Mouse (Mus musculus): ENCODE results near the gene Nynrin.

Gene Nynrin

DNA sequence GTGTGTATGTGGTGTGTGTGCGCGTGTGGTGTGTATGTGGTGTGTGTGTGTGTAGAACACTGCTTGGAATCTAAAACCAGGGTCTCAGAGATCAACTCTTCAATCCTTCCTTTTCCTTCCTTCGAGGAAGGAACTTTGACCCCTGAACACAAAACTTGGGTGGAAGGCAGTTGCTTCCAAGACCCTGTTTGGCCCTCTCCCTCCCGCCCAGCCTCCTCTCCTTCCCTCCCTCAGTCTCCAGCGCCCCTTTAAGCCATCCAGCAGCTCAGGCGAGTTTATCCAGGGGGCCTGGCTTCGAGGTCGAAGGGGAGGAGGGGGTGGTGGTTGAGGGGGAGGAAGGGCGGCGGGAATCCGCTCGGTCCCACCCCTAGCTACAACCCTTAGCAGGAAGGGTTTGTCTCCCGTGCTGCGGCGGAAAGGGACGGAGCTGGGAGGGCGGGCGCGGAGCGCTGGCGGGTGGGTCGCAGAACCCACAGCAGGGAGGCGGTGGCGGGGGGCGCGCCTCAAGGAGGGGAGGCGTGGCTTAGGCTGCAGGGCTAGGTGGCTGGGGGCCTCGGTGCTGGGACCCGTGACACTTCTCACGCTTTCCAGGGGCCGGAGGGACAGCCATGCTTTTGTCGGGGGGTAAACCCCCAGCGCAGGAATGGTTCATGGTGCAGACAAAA, at the start of gene Nynrin:
TSS of gene Nynrin (plus strand) at position 390 of the 665 bp plus-strand sequence.
- DNase-seq (ENCODE audit: low spot score), result peak; percentile 94

DNA sequence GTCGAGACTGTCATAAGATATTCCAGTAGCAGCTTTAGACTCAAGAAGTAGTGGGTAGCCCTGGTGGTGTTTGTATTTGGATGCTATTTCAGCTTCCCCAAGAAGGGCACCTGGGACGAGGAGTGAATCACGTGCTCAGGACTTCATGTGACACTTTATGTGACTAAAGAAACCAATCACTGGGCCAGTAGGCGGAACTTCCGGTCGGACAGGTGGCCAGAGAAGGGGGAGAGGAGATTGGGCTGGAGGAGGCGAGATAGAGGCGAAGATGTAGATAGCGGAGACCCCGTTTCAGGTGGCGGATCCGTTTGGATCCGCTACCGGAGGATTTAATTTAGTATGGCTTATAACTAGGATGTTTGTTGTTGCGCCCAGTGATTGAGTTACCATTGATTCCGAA, 38.9 kb upstream of the Nynrin start:
- peak; percentile 91 for DNase-seq (ENCODE audit: low spot score)

DNA sequence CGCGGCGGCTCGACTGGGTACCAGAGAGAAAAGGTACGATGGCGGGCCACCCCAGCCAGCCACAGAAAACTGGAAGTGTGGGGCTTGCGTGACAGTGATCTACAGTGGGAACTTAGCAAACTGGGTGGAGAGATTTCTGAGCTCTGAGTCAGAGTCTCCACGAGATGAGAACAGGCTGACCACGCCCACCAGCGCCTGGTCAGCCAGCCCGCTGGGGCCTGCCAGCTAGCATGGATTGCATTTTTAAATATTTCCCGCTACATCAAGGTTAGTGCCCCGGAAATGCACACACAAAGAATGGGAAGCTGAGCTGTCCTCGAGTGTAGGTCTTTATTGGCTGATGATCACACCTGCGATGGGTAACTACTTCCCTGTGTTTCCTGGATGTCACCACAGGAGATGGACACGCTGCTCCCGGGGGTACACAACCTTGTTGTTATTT, 38.5 kb upstream of the Nynrin start:
- DNase-seq (ENCODE audit: low spot score), result peak; percentile 67

DNA sequence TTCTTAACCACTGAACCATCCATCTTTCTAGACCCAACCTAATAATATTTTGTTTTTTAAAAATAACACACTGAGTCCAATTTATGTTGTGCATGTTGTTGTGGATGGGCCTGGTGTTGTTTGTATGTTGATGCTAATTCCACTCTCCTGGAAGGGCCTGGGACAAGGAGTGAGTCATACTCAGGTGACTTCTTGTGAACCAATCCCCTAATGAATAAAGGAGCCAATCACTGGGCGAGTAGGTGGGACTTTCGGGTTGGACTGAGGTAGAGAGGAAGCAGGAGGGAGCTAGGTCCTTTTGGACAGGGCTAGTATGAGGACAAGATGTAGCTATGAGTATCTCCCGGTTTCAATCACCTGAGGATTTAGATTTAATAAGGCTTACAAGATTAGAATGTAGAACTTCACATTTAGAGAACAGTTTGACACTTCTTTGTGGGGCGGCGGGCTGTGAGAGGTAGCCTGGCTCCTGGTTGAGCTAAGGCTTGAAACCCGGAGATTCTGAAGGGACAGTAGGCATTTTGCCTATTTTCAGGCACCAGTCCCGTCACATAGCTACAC, 33.9 kb upstream of the Nynrin start:
- DNase-seq (ENCODE audit: low spot score), result no peak

DNA sequence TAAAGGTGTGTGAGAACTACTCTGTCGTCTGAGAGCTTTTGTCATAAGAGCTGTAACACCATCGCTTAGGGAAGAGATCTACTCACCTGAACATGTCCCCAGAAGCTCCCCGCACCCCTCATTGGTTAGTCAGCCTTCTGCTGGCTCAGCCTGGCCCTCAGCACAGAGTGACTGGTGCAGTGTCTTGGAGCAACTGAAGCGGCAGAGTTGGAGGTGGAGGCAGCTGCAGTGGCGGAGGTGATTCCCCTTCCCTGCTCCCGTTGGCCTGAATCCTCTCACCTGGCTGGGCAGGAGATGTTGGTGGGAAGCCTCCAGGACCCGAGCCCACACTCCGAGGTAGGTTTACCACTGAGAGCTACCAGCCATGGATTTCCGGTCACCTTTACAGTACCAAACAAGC, 33.2 kb upstream of the Nynrin start:
- no peak for DNase-seq (ENCODE audit: low spot score)

DNA sequence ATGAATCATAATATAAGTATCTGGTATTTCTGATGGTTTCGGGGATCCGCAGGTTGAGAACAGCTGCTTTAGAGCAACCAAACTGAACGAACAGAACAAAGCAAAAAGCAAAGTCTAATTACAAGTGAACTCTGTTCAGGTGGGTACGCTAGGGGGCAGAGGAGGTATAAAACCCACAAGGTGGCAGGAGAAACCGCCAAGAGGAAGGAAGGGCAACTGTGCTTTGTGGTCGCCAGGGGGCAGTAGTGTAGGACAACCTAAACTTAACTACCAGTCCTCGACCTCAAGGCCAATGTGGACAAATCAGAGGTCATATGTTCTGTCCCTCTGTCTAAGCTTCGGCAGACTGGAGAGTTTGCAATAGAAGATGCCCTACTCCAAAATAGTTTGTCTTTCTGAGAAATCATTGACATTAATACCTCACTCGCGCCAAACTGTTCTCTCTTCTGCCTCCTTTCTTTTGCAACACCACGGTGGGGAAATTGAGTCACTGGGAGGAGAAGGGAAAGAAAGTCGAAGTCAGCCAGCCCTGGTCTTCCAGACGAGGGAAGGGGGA, 31.3 kb upstream of the Nynrin start:
- DNase-seq (ENCODE audit: low spot score), result peak; percentile 97

DNA sequence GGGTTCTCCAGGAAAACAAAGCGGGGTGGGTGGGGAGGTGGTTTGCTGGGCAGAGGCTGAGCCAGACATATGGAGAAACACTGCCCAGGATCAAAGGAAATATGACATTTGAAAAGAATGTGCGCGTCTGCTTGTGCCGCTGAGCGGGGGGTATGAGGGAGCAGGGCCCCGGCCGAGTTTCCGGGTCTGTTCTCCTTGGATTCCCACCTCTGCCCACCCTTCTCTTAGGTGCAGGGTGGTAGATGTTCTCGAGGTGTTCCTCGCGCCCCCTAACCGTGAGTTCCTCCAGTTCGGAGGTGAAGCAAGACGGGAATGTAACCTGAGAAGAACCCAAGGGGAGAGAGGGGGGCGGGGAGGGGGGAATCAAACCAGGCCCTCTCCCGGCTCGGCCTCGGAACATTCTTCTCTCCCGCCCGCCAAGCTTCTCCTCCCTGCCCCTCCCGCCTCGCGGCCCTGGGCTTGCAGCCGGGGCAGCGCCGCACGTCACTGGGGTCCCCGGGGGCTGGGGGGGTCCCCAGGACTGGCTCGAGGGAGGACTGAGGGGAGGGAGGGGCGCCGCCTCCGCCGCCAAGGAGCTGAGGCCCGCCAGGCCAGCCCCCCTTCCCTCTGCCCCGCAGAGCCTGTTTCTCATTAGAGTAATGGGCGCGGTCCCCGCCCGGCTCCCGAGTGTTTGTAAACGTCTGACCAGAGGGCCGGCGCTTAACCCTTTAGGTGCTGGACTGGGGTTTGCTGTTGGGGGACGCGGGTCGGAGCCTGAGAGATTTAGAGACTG, 30.6 kb upstream of the Nynrin start, which contains the start of gene Nfatc4:
TSS of gene Nfatc4 (plus strand) at position 154 of the 772 bp plus-strand sequence.
- peak; percentile 93 for DNase-seq (ENCODE audit: low spot score)

DNA sequence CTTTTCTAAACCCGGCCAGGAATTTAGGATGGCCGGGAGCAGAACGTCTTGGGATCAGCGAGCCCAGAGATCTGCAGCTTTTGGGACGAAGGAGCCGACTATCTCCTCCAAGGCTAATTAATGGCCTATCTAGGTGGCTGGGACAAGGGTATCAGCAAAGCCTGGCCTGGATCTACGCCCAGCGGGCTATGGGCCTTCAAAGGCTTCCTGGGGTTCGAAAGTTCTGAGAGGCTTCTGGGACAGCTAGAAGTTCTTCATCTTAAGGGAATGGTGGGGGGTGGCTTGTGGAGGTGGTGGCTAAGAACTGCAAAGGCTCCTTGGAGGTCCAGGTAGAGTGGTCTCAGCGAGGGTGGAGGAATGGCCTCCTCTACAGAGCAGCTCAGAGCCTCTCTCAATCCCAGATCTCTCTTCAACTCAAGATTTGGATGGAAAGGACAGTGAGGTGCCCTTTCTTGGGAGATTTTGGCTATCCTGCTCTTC, 29.8 kb upstream of the Nynrin start:
- DNase-seq (ENCODE audit: low spot score), result peak; percentile 73

DNA sequence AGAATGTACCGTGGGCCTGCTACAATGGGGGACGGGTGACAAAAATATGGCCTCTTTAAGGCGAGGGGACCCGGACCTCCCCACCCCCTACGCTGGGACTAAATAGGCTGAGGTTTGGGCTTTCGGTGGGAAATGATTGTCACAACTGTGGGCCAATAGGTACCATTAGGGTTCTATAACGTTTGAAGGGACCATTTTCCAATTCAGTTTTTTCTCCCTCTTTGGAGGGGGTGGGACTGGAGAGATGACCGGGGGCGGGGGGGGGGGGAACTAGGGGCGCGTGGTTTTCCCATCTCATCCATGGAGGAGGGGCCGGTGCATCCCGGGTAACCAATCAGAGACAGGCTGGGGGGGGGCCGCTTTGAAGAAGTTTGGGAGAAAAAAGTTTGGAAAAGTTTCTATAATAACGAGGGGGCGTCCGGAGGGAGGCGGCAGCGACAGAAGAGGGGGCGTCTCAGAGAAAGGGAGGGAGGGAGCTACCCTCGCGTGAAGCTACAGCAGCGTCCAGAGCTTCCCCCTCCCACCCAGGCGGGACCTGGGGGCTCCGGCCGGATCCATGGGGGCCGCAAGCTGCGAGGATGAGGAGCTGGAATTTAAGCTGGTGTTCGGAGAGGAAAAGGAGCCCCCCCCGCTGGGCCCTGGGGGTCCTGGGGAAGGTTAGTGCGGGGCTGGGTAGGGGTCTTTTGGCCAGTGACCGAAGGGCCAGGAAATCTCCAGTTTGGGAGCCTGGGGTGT, 29.2 kb upstream of the Nynrin start:
- DNase-seq (ENCODE audit: low spot score), result peak; percentile 58

DNA sequence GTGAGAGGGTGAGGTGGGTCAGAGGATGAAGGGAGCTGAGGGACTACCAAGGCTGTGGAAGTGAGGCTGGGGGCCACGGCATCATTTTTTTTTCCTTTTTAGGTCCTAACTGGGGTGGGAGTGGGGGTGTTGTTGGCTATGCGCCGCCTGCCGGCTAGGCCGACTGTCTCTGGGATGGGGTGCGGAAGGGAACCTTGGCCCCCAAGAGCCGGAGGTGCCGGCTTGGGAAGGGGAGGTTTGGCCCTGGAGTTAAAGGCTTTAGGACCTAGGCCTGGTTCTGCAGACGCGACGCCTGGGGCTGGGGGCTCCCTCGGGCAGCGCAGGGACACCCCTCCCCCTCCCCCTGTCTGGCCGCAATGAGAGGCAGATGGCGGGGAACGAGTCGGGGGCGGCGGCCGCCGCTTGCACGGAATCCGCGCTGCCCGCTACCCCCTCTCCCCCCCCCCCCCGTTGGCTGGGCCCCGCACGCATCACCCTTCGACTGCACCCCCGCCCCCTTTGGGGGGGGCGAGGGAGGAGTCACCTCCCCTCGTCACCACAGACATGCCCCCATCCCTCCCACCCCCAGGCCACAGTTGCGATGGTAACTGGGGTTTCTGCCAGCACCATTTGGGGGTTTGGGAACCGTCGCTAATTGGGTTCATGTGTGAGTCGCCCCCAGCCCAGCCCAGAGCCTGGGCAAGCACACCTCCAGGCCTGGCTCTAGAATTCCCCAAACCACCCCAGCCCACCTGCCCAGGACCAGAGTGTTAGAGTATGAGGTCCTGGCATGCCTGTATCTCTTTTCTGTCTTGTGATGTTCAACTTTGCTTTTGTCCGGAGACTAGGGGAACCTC, 28.4 kb upstream of the Nynrin start:
- peak; percentile 53 for DNase-seq (ENCODE audit: low spot score)

DNA sequence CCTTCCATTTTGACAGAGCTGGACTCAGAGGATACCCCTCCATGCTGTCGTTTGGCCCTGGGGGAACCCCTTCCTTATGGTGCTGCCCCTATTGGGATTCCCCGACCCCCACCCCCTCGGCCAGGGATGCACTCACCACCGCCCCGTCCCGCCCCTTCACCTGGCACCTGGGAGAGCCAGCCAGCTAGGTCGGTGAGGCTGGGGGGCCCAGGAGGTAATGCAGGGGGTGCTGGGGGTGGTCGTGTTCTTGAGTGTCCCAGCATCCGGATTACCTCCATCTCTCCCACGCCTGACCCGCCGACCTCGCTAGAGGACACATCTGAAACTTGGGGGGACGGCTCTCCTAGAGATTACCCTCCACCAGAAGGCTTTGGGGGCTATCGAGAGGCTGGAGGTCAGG, 27.7 kb upstream of the Nynrin start:
- DNase-seq (ENCODE audit: low spot score), result no peak

DNA sequence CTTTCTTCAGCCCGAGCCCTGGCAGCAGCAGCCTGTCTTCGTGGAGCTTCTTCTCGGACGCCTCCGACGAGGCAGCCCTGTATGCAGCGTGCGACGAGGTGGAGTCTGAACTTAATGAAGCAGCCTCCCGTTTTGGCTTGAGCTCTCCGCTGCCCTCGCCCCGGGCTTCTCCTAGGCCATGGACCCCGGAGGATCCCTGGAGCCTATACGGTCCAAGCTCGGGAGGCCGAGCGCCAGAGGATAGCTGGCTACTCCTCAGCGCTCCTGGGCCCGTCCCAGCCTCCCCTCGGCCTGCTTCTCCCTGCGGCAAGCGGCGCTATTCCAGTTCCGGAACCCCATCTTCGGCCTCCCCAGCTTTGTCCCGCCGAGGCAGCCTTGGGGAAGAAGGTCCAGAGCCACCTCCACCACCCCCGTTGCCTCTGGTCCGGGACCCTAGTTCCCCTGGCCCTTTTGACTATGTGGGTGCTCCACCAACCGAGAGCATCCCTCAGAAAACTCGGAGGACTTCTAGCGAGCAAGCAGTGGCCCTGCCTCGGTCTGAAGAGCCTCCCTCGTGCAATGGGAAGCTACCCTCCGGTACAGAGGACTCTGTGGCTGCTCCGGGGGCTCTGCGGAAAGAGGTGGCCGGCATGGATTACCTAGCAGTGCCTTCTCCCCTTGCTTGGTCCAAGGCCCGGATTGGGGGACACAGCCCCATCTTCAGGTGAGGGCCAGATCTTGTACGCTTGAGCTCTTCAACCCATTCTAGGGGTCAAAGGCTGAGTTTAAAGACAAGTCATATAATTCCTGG, 27.1 kb upstream of the Nynrin start:
- DNase-seq (ENCODE audit: low spot score), result peak; percentile 57

DNA sequence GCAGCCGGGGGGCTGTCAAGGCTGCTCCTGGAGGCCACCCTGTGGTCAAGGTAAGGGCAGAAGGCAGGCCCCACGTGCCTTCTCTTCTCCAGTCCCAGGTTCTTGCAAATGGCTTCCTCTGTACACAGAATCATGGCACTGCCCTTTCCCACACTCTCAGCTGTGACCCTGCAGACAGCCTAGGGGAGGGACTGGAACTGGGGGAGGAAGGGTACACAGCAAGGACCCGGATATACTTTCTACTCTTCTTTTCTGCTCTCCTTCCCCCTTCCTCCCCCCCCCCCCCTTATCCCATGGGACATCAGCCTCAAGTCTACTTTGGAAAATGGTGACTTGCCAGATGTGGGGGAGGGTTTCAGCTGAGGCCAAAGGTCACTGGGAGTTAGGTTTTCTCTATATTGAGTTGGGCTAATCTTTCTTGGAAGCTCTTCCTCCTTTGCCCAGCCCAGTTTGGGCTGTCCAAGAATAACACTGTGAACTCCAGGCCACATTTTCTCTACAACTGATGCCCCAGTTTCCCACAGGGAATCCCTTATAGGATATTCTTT, 25.0 kb upstream of the Nynrin start:
- peak; percentile 55 for DNase-seq (ENCODE audit: low spot score)

DNA sequence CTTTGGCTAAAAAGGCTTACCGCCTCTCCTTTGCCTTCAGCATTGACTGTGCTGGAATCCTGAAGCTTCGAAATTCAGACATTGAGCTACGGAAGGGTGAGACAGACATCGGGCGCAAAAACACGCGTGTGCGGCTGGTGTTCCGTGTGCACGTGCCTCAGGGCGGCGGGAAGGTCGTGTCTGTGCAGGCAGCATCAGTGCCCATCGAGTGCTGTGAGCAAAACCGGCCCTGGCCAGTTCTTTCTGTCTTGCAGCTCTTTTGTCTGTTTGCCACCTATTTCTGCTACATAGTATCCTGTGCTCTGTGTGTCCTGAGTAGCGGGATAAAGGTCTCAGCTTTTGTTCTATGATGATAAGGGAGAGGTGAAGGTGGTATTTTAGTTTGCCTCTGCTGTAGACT, 24.0 kb upstream of the Nynrin start:
- no peak for DNase-seq (ENCODE audit: low spot score)

DNA sequence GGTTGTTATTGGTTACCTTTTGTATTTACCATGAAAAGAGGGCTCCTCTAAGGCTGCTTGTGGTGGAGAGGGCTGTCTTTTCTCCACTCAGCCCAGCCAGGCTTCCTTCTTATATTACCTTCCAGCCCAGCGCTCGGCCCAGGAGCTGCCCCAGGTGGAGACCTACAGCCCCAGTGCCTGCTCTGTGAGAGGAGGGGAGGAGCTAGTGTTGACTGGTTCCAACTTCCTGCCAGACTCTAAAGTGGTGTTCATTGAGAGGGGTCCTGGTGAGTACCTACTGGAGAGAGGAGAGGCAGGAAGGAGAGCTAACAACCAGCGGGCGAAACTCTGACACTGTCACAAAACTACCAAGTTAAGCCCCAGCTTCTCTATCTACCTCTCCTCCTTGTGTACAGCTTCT, 23.5 kb upstream of the Nynrin start:
- no peak for DNase-seq (ENCODE audit: low spot score)

DNA sequence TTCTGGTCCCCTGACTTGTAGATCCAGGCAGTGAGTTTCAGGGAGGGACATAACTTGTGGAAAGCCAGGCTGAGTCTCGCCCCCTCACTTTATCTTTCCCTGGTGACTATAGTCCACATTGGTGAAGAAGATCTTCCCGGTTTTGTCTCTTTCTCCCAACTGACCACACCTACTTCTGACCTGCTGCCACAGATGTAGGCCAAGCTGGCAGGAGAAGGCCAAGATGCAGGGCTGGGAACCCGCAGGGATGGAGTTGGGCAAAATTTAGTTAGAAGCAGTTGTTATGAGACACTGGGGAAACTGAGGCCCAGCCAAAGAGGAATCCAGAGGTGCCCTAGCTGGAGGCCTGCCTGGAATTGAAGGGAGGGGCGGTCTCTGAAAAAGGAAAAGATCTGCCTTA, 20.7 kb upstream of the Nynrin start:
- no peak for DNase-seq (ENCODE audit: low spot score)

DNA sequence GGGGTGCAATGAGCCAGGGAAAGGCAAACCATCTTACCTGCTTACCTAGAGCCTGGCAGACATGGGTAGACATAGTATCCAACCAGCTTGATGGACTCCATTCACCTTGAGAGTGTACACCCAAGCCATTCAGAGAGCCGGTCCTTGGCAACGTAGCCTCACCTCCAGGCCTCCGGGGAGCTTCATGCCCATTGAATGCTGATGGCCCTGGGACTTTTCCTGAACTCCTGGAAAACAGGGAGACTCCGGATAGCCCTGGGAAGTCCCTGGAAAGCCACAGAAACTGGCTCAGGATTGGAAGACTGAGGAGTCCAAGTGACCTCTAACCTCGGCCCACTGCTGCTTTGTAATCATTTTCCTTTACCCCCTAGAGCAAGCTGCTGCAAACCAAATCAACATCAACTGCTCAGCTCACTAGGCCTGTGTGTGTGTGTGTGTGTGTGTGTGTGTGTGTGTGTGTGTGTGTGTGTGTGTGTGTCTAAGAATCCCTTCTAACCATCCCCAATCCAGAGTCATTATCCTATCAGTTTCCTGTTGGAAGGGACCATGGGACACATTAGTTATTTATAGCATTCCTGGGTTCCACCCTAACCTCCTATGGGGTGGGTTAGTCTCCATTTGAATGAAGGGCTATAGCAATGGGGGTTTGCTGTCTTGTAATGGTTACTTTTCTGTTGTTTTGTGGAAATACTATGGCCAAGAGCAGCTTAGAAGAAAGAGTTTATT, 18.8 kb upstream of the Nynrin start:
- DNase-seq (ENCODE audit: low spot score), result no peak

DNA sequence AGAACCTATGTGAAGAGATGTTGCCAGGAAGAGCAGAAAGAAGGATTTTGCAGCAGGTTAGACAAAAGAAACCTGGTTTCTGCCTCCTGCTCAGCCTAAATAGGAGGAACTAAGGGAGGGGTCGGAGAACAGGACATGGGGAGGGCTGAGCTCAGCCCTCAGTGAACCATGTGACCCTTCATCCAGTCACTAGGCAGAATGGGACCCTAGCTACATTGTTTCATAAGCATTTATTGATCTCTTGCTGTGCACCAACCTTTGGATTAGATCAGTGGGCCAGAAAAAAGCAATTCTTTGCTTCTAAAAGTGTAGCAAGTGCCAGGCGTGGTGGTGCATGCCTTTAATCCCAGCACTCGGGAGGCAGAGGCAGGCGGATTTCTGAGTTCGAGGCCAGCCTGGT, 15.5 kb upstream of the Nynrin start:
- DNase-seq (ENCODE audit: low spot score), result no peak

DNA sequence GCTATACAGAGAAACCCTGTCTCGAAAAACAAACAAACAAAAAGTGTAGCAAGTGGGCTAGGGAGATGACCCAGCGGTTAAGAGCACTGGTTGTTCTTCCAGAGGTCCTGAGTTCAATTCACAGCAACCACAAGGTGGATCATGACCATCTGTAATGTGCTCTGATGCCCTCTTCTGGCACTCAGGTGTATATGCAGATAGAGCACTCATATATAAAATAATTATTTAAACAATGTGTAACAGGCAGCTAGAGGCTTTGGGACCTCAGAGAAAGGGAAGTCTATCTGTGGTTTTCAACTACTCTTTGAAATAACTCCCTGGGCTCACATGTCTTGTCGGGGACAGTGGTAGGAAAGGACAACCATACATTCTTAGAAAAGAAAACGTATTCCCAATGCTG, 15.1 kb upstream of the Nynrin start:
- DNase-seq (ENCODE audit: low spot score), result no peak

All from embryo, embryonic 10 days (tissue).